Mouse (Mus musculus): Measurements from ENCODE around the gene Trp53i13. TPM values are rescaled to one million over a fixed set of nuclear protein-coding genes. Genes with fewer than 3 reads are reported as not detected.

Gene Trp53i13
- total and polyA plus RNA-seq, 3 experiments, result 8.3 to 14.2 (median 9.8) TPM

DNA sequence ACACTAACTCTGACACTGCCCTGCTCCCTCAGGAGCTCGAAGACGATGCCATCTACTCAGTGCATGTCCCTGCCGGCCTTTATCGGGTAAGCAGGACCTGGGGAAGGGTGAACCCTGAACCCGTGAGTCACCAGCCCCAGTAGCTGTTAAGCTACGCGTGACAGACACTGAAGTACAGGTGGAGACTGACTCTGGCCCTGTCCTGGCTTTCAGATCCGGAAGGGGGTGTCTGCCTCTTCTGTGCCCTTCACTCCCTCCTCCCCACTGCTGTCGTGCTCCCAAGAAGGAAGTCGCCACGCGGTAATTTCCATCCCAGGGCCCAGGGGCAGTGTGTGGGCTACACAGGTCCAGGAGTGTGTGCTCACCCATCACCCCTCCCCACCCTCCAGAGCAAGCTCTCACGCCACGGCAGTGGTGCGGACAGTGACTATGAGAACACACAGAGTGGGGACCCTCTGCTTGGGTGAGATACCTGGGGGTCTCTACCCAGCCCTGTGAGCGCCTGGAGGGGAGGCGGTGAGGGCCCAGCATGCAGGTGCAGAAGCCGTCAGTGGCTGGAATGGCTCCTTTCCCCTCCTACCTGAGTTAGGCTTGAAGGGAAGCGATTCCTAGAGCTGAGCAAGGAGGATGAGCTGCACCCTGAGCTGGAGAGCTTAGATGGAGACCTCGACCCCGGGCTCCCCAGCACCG lies 10.3 kb downstream of the Trp53i13 start:
- no peak overlapping the region for H3K4me3 ChIP-seq
- WGBS, result 82% methylated on average over 22 of the region's 22 CpGs
- no peak for DNase-seq
- H3K9ac ChIP-seq (ENCODE audit: low read depth, low read length), result no peak overlapping the region
- peaks cover 2% of the 10 kb centered on the region; the same call in 1 of the 2 replicates for H3K36me3 ChIP-seq (ENCODE audit: control insufficient read depth, insufficient read depth, low read length)
- H3K79me2 ChIP-seq (replicated peaks; ENCODE audit: control insufficient read depth, insufficient read depth, low read length), result peaks cover 2% of the 10 kb centered on the region; the same call in 1 of the 2 replicates
- no peaks in the 10 kb centered on the region for H3K27me3 ChIP-seq (ENCODE audit: control insufficient read depth, insufficient read depth, low read length)
- TF ChIP-seq CTCF (IDR thresholded peaks at IDR 0.05) (no peak), POLR2A (IDR thresholded peaks at IDR 0.05; ENCODE audit: insufficient read depth, low read depth, low read length) (no peak), EP300 (IDR thresholded peaks at IDR 0.05; ENCODE audit: insufficient read depth, low read depth, low read length) (no peak)
- peaks cover 13% of the 10 kb centered on the region for H3K4me1 ChIP-seq (ENCODE audit: control insufficient read depth, insufficient read depth, low read length)
- intact Hi-C loops (cut with DNase I), result loop anchor here (5.0 kb wide), 1 partner anchor 122 kb away; no protein-coding TSS in a partner anchor
- no peak overlapping the region for H3K27ac ChIP-seq

DNA sequence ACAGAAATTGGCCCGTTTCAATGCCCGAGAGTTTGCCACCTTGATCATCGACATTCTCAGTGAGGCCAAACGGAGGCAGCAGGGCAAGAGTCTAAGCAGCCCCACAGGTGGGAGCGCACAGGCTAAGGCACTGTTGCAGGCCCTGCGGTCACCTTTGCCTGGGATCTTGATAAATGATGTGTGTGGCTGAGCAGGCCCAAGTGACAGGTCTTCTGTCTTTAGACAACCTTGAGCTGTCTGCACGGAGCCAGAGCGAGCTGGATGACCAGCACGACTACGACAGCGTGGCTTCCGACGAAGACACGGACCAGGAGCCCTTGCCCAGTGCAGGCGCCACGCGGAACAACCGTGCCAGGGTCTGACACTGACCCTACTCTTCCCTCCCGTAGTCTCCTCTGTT lies 11.4 kb downstream of the Trp53i13 start:
- Histone ChIP-seq H3K27me3 (ENCODE audit: control insufficient read depth, insufficient read depth, low read length) (no peaks in the 10 kb centered on the region), H3K36me3 (ENCODE audit: control insufficient read depth, insufficient read depth, low read length) (peaks cover 2% of the 10 kb centered on the region; the same call in 1 of the 2 replicates), H3K4me1 (ENCODE audit: control insufficient read depth, insufficient read depth, low read length) (peaks cover 13% of the 10 kb centered on the region), H3K79me2 (replicated peaks; ENCODE audit: control insufficient read depth, insufficient read depth, low read length) (peaks cover 2% of the 10 kb centered on the region; the same call in 1 of the 2 replicates), H3K4me3 (no peak overlapping the region), H3K27ac (no peak overlapping the region), H3K9ac (ENCODE audit: low read depth, low read length) (no peak overlapping the region)
- TF ChIP-seq CTCF (IDR thresholded peaks at IDR 0.05), result no peak
- TF ChIP-seq EP300 (IDR thresholded peaks at IDR 0.05; ENCODE audit: insufficient read depth, low read depth, low read length), result no peak
- no peak for TF ChIP-seq POLR2A (IDR thresholded peaks at IDR 0.05; ENCODE audit: insufficient read depth, low read depth, low read length)
- peak in 1 of 2 experiments; percentile 23 for DNase-seq
- WGBS, result 94% methylated on average over 19 of the region's 19 CpGs
- intact Hi-C loops (cut with DNase I), result no loop called here

DNA sequence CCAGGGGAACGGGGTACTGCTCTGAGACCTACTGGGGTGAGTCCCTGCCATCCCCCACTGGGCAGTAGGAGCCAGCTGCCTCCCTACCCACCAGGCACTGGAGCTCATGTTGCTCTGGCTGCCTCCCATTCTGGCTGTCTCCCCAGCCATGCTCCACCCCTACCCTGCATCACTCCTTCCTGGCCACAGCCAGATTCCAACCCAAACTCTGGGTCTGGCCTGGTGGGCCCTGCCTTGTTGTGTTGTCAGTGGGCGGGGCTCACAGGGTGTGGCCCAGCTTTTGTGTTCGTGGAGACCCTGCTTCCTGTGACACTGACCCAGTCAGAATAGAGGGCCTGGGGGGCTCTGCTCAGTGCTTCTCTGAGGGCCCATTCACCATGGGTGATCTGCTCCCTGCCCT lies 12.3 kb downstream of the Trp53i13 start:
- Histone ChIP-seq H3K9ac (ENCODE audit: low read depth, low read length) (no peak overlapping the region), H3K4me3 (no peak overlapping the region), H3K27me3 (ENCODE audit: control insufficient read depth, insufficient read depth, low read length) (no peaks in the 10 kb centered on the region), H3K4me1 (ENCODE audit: control insufficient read depth, insufficient read depth, low read length) (peaks cover 16% of the 10 kb centered on the region), H3K27ac (peak overlapping the region; percentile 1), H3K79me2 (replicated peaks; ENCODE audit: control insufficient read depth, insufficient read depth, low read length) (peaks cover 2% of the 10 kb centered on the region; the same call in 1 of the 2 replicates), H3K36me3 (ENCODE audit: control insufficient read depth, insufficient read depth, low read length) (peaks cover 2% of the 10 kb centered on the region; the same call in 1 of the 2 replicates)
- intact Hi-C loops (cut with DNase I), result no loop called here
- TF ChIP-seq EP300 (IDR thresholded peaks at IDR 0.05; ENCODE audit: insufficient read depth, low read depth, low read length) (no peak), CTCF (IDR thresholded peaks at IDR 0.05) (no peak), POLR2A (IDR thresholded peaks at IDR 0.05; ENCODE audit: insufficient read depth, low read depth, low read length) (no peak)
- peak in 1 of 2 experiments; percentile 63 for DNase-seq
- 34% methylated on average over 3 of the region's 3 CpGs for WGBS

DNA sequence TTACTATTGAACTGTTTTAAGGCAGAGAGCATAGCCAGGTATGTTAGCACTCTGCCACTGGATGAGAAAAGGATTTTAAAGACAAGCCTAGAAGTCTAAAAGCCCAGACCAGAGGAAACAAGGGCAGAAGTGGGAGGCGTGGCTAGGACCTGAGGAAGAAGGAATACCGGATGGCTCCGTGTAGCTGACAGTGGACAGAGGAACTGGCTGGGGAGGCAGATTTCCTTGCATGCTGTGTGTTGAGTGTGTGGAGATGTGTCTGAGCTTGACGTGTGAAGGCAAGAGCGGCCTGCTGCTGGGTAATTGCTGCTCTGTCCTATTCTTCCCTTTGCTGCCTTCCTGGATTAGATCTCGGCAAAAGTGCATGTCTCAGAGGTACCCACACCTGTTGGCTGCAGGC lies 13.3 kb downstream of the Trp53i13 start:
- Histone ChIP-seq H3K36me3 (ENCODE audit: control insufficient read depth, insufficient read depth, low read length) (peaks cover 2% of the 10 kb centered on the region; the same call in 1 of the 2 replicates), H3K4me3 (no peak overlapping the region), H3K79me2 (replicated peaks; ENCODE audit: control insufficient read depth, insufficient read depth, low read length) (peaks cover 2% of the 10 kb centered on the region; the same call in 1 of the 2 replicates), H3K4me1 (ENCODE audit: control insufficient read depth, insufficient read depth, low read length) (peaks cover 23% of the 10 kb centered on the region), H3K27ac (peak overlapping the region; percentile 26), H3K9ac (ENCODE audit: low read depth, low read length) (no peak overlapping the region), H3K27me3 (ENCODE audit: control insufficient read depth, insufficient read depth, low read length) (no peaks in the 10 kb centered on the region)
- 61% methylated on average over 6 of the region's 6 CpGs for WGBS
- intact Hi-C loops (cut with DNase I), result no loop called here
- DNase-seq, result no peak
- TF ChIP-seq CTCF (IDR thresholded peaks at IDR 0.05) (no peak), POLR2A (IDR thresholded peaks at IDR 0.05; ENCODE audit: insufficient read depth, low read depth, low read length) (no peak), EP300 (IDR thresholded peaks at IDR 0.05; ENCODE audit: insufficient read depth, low read depth, low read length) (no peak)

DNA sequence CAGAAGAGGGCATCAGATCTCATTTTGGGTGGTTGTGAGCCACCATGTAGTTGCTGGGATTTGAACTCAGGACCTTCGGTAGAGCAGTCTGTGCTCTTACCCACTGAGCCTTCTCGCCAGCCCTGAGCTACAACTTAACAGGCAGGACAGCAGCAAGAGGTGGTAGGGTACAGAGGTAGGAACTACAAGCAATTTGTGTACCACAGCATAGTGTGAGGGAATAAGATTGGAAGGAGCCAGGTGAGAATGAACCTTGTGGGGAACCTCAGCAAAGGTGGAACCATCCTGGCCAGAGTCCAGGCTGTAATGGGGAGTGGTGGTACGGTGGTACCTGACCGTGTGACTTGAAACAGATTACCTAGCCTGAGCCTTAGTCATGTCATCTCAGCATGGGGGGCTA lies 13.8 kb downstream of the Trp53i13 start:
- Histone ChIP-seq H3K4me1 (ENCODE audit: control insufficient read depth, insufficient read depth, low read length) (peaks cover 25% of the 10 kb centered on the region), H3K27me3 (ENCODE audit: control insufficient read depth, insufficient read depth, low read length) (no peaks in the 10 kb centered on the region), H3K9ac (ENCODE audit: low read depth, low read length) (no peak overlapping the region), H3K4me3 (no peak overlapping the region), H3K27ac (0 out of 2 replicates have a peak overlapping the region, but pooled peaks have one; percentile 26), H3K36me3 (ENCODE audit: control insufficient read depth, insufficient read depth, low read length) (peaks cover 2% of the 10 kb centered on the region; the same call in 1 of the 2 replicates), H3K79me2 (replicated peaks; ENCODE audit: control insufficient read depth, insufficient read depth, low read length) (peaks cover 2% of the 10 kb centered on the region; the same call in 1 of the 2 replicates)
- intact Hi-C loops (cut with DNase I), result loop anchor here (1.0 to 2.0 kb wide), 2 partner anchors 11 to 185 kb away; no protein-coding TSS in a partner anchor
- no peak for TF ChIP-seq CTCF (IDR thresholded peaks at IDR 0.05)
- TF ChIP-seq POLR2A (IDR thresholded peaks at IDR 0.05; ENCODE audit: insufficient read depth, low read depth, low read length), result no peak
- WGBS, result 92% methylated on average over 4 of the region's 4 CpGs
- no peak for DNase-seq

DNA sequence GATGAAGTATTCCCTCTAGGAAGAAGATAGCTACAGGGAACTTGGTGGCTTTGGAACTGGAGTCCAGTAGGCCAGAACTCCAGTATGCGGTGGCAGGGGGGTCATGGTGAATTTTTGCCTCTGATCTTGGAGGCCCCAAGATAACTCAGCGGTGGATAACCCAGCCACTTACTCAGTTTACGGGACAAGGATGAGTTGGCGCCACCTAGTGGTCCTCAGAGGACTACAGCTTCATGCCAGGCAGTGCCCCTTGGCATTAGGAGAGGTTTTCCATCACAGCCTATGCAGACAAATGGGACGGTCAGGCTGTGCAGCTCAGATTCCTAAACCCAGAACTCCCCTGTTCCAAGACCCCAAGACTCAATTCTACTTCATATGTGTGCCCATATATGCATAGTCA lies 14.4 kb downstream of the Trp53i13 start:
- no peak overlapping the region for H3K9ac ChIP-seq (ENCODE audit: low read depth, low read length)
- 10% methylated on average over 5 of the region's 5 CpGs for WGBS
- no peak for TF ChIP-seq EP300 (IDR thresholded peaks at IDR 0.05; ENCODE audit: insufficient read depth, low read depth, low read length)
- peak; percentile 94 for TF ChIP-seq CTCF (IDR thresholded peaks at IDR 0.05)
- TF ChIP-seq POLR2A (IDR thresholded peaks at IDR 0.05; ENCODE audit: insufficient read depth, low read depth, low read length), result no peak
- intact Hi-C loops (cut with DNase I), result loop anchor here (1.0 to 2.0 kb wide), 2 partner anchors 10 to 185 kb away; no protein-coding TSS in a partner anchor
- H3K36me3 ChIP-seq (ENCODE audit: control insufficient read depth, insufficient read depth, low read length), result peaks cover 2% of the 10 kb centered on the region; the same call in 1 of the 2 replicates
- peak; percentile 79 to 81 for DNase-seq
- H3K27me3 ChIP-seq (ENCODE audit: control insufficient read depth, insufficient read depth, low read length), result no peaks in the 10 kb centered on the region
- peaks cover 2% of the 10 kb centered on the region; the same call in 1 of the 2 replicates for H3K79me2 ChIP-seq (replicated peaks; ENCODE audit: control insufficient read depth, insufficient read depth, low read length)
- H3K4me1 ChIP-seq (ENCODE audit: control insufficient read depth, insufficient read depth, low read length), result peaks cover 28% of the 10 kb centered on the region
- no peak overlapping the region for H3K4me3 ChIP-seq
- no peak overlapping the region for H3K27ac ChIP-seq

Measured in heart, adult 2 months (tissue).